Mouse (Mus musculus): ENCODE data around the gene Klhl2.

- TF ChIP-seq POLR2A (IDR thresholded peaks at IDR 0.05; ENCODE audit: low read depth, low read length) (no peak), CTCF (IDR thresholded peaks at IDR 0.05; ENCODE audit: extremely low read depth, insufficient read depth, insufficient read length, insufficient replicate concordance) (no peak)
Observed at GRCm38 (mm10) chr8:64767047-64767446, 82.8 kb downstream of the Klhl2 start.

All from spleen, adult 2 months (tissue).